Mouse (Mus musculus) c-Kit-negative CD71-positive TER-119-positive erythroid progenitor cells, embryonic 14.5 days (primary cell): ENCODE measurements around the gene Rmi1.
A peak's percentile ranks its signal among the peaks of the same experiment; 100 is the strongest.
"Not testable (repeated sequence)": the region's sequence is repeated elsewhere in the genome, so short reads cannot be mapped to it uniquely, and the experiment has no call there.

Source experiments
- DNase-seq: peaks from one replicate; pipeline ENCODE4 v3.0.0-alpha.2; 2013; ENCODE audit warnings: low read depth, low spot score

Rmi1 gene

DNA sequence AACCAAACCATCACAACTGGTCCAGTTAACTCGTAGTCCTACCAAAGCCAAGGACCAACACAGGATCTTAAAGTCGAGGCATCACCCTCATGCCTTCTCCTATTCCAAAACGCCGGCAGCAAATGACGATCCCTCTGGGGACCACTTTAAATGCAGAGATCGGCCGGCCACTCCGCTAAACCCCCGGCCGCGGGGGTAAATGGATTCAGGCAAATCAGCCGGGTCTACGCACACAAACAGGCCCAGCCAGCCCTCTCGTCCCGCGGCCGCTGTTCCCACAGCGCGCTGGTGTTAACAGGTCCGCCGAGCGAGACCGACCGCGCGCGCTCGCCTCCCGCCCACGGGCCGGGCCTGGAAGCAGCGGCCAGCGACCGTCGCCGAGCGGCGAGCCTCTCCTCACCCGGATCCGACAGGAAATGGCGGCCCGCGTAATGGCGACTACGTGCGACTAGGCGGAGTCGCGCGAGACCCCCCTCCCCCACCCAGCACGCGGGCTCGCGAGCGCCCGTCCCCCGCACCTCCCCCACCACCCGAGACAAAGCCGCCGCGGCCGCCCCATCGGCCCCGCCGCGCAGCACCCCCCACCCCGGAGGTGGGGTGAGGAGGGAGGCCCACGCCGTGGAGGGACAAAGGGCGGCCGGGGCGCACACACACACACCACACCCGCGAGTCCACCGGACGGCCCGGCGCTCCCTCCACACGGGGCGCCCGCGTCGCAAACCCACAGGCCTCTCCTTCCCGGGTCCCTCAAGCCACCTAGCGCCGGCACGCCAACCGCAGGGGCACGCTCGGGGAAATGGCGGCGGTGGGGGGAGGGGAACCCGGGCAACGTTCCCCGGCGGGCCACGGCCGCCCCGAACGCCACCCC lies 679 bp upstream of the Rmi1 start:
- DNase-seq = peak; percentile 38

DNA sequence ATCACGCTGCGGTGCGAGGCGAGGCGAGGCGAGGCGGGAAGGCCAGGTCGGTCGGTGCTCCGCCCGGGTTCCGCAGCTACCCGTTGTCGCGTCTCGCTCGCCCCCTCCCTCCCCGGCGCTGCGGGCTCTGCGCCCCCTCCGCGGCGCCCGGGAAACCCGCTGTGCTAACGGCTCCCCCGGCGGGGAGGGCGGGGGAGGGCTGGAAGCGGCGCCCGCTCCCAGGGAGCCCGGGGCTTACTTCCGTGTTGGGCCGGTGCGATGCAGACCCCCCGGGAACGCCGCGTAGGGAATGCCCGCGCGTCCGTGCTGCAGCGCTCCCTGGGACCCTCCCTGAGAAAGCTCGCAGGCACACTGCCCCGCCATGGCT lies 679 bp downstream of the Rmi1 start:
- peak; percentile 21 for DNase-seq

DNA sequence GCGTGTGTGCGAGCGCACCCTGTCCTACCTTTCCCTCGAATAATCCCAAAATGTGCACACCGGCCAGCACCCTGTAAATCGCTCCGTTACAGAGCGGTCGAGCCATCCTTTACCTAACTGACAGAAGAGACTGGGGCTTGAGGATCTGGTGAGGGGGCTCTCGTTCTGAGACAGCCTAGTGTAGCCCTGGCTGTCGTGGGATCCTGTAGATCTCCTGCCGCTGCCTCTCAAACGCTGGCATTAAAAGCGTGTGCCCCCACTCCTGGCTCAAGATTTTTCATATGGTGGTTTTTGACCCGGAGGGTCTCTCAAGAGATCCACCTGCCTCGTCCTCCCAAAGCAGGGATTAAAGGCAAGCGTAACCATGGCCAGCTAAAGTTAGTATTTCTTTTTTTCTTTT lies 1.2 kb downstream of the Rmi1 start, which contains the start of gene Hnrnpk:
Gene Hnrnpk, minus strand, starts transcription at position 101 of the 400 bp plus-strand sequence.
- DNase-seq = not testable (repeated sequence)

DNA sequence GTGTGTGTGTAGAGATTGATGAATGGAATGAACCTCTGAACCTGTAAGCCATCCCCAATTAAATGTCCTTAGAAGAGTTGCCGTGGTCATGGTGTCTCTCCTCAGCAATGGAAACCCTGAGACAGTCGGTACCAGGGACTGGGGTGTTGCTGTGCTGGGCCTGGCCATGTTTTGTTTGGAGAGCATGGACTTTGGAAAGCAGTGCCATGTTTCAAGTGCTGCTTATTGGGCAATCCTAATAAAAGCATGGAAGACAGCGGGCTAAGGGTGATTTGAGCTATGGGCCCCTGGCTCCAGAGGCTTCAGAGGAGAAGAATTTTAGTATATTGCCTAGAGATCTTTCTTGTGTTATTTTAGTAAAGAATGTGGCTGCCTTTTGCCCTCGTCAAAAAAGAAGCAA lies 9.0 kb downstream of the Rmi1 start:
- no peak for DNase-seq

GRCm38 (mm10) chr13:58415374-58415773 lies 13.3 kb downstream of the Rmi1 start:
- no peak for DNase-seq

DNA sequence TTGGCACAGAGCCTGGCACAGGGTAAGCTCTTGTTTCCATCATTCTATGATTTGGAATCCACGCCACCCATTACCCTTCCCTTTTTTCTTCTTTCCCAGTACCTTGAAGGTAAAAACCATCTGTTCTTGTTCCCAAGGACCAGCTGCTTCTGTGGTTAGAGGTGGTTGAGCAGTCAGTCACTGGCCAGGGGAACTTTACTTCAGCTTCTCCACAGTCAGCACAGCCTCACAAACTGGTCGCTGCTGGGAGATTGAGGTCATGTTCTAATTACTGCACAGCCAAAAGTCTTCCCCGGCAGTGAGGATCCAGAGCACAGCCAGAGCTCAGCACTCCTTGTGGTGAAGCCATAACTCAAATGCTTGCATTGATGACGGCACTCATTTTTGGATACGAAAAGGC lies 13.8 kb downstream of the Rmi1 start:
- DNase-seq = no peak

- no peak for DNase-seq
Observed at GRCm38 (mm10) chr13:58418656-58419055, 16.6 kb downstream of the Rmi1 start.

- DNase-seq = no peak
Observed at GRCm38 (mm10) chr13:58419266-58419665, 17.2 kb downstream of the Rmi1 start.

- DNase-seq = no peak
Observed at GRCm38 (mm10) chr13:58421026-58421425, 19.0 kb downstream of the Rmi1 start.

GRCm38 (mm10) chr13:58422242-58422641 lies 20.2 kb downstream of the Rmi1 start:
- no peak for DNase-seq

GRCm38 (mm10) chr13:58423061-58423660 lies 21.1 kb downstream of the Rmi1 start:
- no peak for DNase-seq

GRCm38 (mm10) chr13:58439716-58440115 lies 37.7 kb downstream of the Rmi1 start:
- DNase-seq = no peak

DNA sequence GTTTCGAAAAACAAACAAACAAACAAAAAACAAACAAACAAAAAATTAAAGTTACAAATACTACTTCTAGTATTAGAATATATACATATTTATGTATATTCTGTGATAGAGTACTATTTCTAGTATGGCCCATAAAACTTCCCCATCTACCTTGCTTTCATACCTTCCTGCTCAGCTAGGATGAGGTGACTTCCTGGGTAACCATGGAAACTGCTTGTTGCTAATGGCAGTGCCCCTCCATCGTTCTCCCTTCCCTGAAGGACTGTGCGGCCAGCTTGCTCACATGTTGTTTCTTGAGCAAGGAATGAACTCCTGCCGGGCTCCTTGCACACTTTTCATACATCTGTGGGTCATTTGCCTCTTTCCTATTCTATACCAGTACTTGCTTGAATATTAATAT lies 41.3 kb downstream of the Rmi1 start:
- DNase-seq = no peak

GRCm38 (mm10) chr13:58443787-58444186 lies 41.7 kb downstream of the Rmi1 start:
- no peak for DNase-seq

GRCm38 (mm10) chr13:58446541-58446940 lies 44.5 kb downstream of the Rmi1 start:
- no peak for DNase-seq

- DNase-seq = no peak
Observed at GRCm38 (mm10) chr13:58450459-58451182, 48.6 kb downstream of the Rmi1 start.

DNA sequence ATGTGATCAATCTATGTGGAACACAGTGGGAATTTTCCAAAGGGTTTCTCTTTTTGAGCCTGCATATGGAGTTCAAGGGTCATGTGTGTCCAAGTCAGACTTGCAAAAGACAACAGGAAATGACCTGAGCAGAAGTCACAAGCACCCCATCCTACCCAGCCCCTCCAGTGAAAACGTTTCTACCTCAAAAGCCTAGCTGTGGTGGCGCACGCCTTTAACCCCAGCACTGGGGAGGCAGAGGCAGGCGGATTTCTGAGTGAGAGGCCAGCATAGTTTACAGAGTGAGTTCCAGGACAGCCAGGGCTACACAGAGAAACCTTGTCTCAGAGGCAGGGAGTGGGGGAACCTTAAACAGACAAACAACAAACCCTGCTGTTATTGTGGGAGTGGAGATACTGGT lies 50.2 kb downstream of the Rmi1 start:
- DNase-seq = no peak

DNA sequence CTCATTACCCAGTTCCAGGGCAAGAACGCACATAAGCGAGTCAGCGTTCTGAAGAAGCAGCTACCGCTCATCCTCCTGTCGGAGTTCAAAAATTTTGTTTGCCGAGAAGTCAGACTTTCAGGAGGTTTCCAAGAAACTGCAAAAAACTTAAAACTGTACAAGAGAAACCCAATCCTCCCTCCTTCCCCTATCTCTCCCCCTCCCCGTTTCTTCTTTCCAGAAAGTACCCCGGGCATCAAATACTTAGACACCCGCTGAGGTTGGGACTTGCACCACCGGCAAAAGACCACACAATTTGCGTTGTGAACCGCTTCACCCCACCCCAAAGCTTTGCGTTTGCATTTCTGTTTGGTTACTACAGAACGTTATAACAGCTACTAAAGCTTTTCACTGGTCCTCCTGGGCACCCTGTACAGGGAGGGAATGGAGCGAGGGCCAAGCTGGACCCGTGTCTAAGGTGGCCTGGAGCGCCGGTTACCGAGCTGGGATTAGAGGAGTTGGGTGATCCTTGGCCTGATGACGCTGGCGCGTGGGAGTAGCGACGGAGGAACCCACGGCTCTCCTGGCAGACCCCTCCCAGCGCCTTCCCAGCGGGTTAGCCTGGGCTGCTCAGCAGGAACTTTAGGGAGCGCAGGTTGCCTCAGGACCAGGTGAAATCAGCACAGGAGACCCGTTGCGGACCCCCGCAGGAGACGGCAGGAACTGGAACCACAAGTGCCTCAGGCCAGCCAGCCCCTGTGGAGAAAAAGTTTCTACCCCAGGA lies 50.8 kb downstream of the Rmi1 start:
- no peak for DNase-seq

DNA sequence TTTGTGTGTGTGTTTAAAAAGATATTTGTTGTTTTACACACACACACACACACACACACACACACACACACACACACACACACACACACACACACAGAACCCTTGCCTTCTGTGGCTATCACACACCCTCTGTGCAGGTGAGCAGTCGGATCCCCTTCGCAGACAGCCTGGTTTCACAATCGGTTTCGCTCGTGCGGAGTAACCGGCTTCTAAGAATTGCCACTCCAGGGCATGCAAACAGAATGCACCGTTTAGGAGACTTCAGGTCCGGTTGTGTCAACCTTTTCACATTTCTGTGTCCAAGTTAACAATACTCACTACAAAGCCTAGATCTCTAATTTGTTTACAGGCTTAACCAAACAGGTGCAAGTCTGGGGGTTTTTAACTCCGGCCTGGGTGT lies 51.5 kb downstream of the Rmi1 start:
- DNase-seq = no peak

DNA sequence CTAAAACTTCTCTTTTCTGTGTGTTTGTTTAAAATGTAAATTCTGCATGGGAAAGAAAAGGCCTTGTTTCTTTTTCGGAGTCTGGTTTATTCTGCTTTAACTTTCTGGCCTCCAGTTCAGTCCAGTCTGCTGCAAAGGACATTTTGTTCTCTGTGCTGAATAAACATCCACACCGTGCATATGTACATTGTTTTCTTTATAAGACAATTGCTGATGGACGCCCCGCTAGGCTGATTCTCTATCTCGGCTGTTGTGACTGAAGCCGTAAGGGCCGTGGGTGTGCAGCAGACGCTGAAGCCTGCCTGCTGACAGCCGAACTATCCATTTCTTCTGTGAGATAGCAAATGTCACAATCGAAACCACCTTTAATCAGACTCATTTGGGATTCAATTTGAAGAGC lies 54.5 kb downstream of the Rmi1 start:
- no peak for DNase-seq

- DNase-seq = not testable (repeated sequence)
Observed at GRCm38 (mm10) chr13:58458811-58459210, 56.8 kb downstream of the Rmi1 start.
